Mouse (Mus musculus) liver, postnatal 0 days (tissue): Measurements from ENCODE around the gene Mgat3. TPM values are rescaled to one million over a fixed set of nuclear protein-coding genes. Genes with fewer than 3 reads are reported as not detected.

Experiments used
- ATAC-seq: fragments of 200-750 bp; cut with Nextera tagmentation; 2 replicates; pipeline ENCODE4 v1.8.0; 2017; ENCODE audit warnings: mild to moderate bottlenecking, moderate library complexity
- DNase-seq: peaks from one replicate; pipeline ENCODE4 v3.0.0-alpha.2; 2016
- H3K27ac ChIP-seq: fragments of 300-500 bp; sonication (generic); 2 replicates; pipeline ENCODE4 v1.5.1; 2014; ENCODE audit warnings: antibody characterized with exemption, moderate library complexity, mild to moderate bottlenecking, low read depth
- H3K27me3 ChIP-seq: fragments of 300-500 bp; sonication (generic); 2 replicates; pipeline ENCODE4 v1.6.1; 2014; ENCODE audit warnings: low read length, control low read depth, mixed read lengths; ENCODE audit not compliant: insufficient read depth
- H3K36me3 ChIP-seq: fragments of 300-500 bp; sonication (generic); replicated peaks from 2 replicates; pipeline ENCODE4 v1.6.1; 2014; ENCODE audit warnings: mild to moderate bottlenecking, control low read depth, low read length, moderate library complexity, mixed read lengths; ENCODE audit not compliant: insufficient read depth
- H3K4me1 ChIP-seq: fragments of 300-500 bp; sonication (generic); 2 replicates; pipeline ENCODE4 v1.6.1; 2014; ENCODE audit warnings: antibody characterized with exemption, mild to moderate bottlenecking, control low read depth; ENCODE audit not compliant: insufficient read depth
- H3K4me2 ChIP-seq: fragments of 300-500 bp; sonication (generic); 2 replicates; pipeline ENCODE4 v1.6.1; 2014; ENCODE audit warnings: low read depth, mild to moderate bottlenecking, low read length, moderate library complexity, mixed read lengths
- H3K4me3 ChIP-seq: fragments of 300-500 bp; sonication (generic); 2 replicates; pipeline ENCODE4 v1.5.1; 2014; ENCODE audit warnings: low read depth, low read length
- H3K9ac ChIP-seq: fragments of 300-500 bp; sonication (generic); replicated peaks from 2 replicates; pipeline ENCODE4 v1.6.1; 2014; ENCODE audit warnings: mild to moderate bottlenecking, moderate library complexity
- H3K9me3 ChIP-seq: fragments of 300-500 bp; sonication (generic); 2 replicates; pipeline ENCODE4 v1.6.1; 2016; ENCODE audit warnings: mild to moderate bottlenecking, control low read depth, low read length, mixed read lengths
- CTCF ChIP-seq: sonication (generic); IDR thresholded peaks from 2 replicates; pipeline ENCODE4 v1.5.1; 2016; ENCODE audit warnings: antibody characterized with exemption, low read depth
- EP300 ChIP-seq: IDR thresholded peaks from 2 replicates; pipeline ENCODE4 v1.6.1; 2016; ENCODE audit warnings: antibody characterized with exemption, low read depth, mild to moderate bottlenecking
- WGBS: fragments of 180-500 bp; shearing (Covaris S2); extraction: QIAGEN DNeasy Blood & Tissue Kit; methylation state at CpG from one replicate; pipeline ENCODE4 v1.1.7; 2014; ENCODE audit not compliant: insufficient replicate concordance; 5-methylcytosine and 5-hydroxymethylcytosine counted together
- polyA plus RNA-seq: library from polyadenylated mRNA; unstranded; fragments of >200 nt; fragmentation: Nextera tagmentation; extraction: Ambion mirVana; gene quantifications from 2 replicates; pipeline ENCODE4 v1.2.1, GENCODE M21; 2015

Mgat3 gene
- polyA plus RNA-seq, 1 experiment from 2014 or later: 0.12 TPM

- DNase-seq (no peak), ATAC-seq (no peak)
- Histone ChIP-seq H3K36me3 (peaks cover 4% of the 10 kb centered on the region), H3K27me3 (no peaks in the 10 kb centered on the region), H3K4me2 (peak overlapping the region; percentile 83), H3K9ac (peak overlapping the region; percentile 93), H3K4me1 (peaks cover 61% of the 10 kb centered on the region), H3K27ac (peak overlapping the region; percentile 99), H3K4me3 (peak overlapping the region; percentile 94), H3K9me3 (no peaks in the 10 kb centered on the region)
- no peak for TF ChIP-seq EP300
- no peak for TF ChIP-seq CTCF
- WGBS: 71% methylated on average over 9 of the region's 9 CpGs
Measured at GRCm38 (mm10) chr15:80132452-80132851, 41.1 kb upstream of the Mgat3 start.

GRCm38 (mm10) chr15:80132993-80133586 is 40.4 kb upstream of the Mgat3 start, which contains the start of gene Tab1:
Tab1 (plus strand) TSS chr15:80133127.
- peak within 1 kb of the TSS; percentile 94 for H3K4me3 ChIP-seq
- no peaks in the 10 kb centered on the region for H3K27me3 ChIP-seq
- peaks cover 4% of the 10 kb centered on the region for H3K36me3 ChIP-seq
- no peaks in the 10 kb centered on the region for H3K9me3 ChIP-seq
- H3K9ac ChIP-seq: peak within 1 kb of the TSS; percentile 93
- H3K4me2 ChIP-seq: peak within 1 kb of the TSS; percentile 83
- peak within 1 kb of the TSS; percentile 99 for H3K27ac ChIP-seq
- DNase-seq (peak; percentile 94), ATAC-seq (peak; percentile 91)
- TF ChIP-seq CTCF: peak; percentile 85
- peak; percentile 67; the same call in 1 of the 2 replicates for TF ChIP-seq EP300
- WGBS: 0% methylated on average over 56 of the region's 59 CpGs
- peaks cover 66% of the 10 kb centered on the region for H3K4me1 ChIP-seq

- TF ChIP-seq CTCF (no peak), EP300 (0 out of 2 replicates have a peak, but pooled peaks have one; percentile 18)
- H3K27me3 ChIP-seq: no peaks in the 10 kb centered on the region
- peak; percentile 54 for DNase-seq
- no peaks in the 10 kb centered on the region for H3K9me3 ChIP-seq
- 3% methylated on average over 14 of the region's 14 CpGs for WGBS
- peaks cover 4% of the 10 kb centered on the region for H3K36me3 ChIP-seq
- H3K4me3 ChIP-seq: peak overlapping the region; percentile 94
- peak; percentile 18; the same call in 1 of the 2 replicates for ATAC-seq
- H3K9ac ChIP-seq: peak overlapping the region; percentile 93
- peak overlapping the region; percentile 99 for H3K27ac ChIP-seq
- peak overlapping the region; percentile 83 for H3K4me2 ChIP-seq
- H3K4me1 ChIP-seq: peaks cover 70% of the 10 kb centered on the region
Measured at GRCm38 (mm10) chr15:80133682-80134449, 39.7 kb upstream of the Mgat3 start.

- Histone ChIP-seq H3K27me3 (no peaks in the 10 kb centered on the region), H3K4me3 (peak overlapping the region; percentile 94), H3K36me3 (peaks cover 4% of the 10 kb centered on the region), H3K4me1 (peaks cover 69% of the 10 kb centered on the region), H3K9ac (peak overlapping the region; percentile 93), H3K9me3 (no peaks in the 10 kb centered on the region), H3K4me2 (peak overlapping the region; percentile 83), H3K27ac (peak overlapping the region; percentile 99)
- DNase-seq (no peak), ATAC-seq (no peak)
- WGBS: 30% methylated on average over 9 of the region's 9 CpGs
- TF ChIP-seq CTCF (no peak), EP300 (no peak)
Measured at GRCm38 (mm10) chr15:80134450-80134847, 39.1 kb upstream of the Mgat3 start.

- Histone ChIP-seq H3K4me3 (no peak overlapping the region), H3K4me2 (no peak overlapping the region), H3K36me3 (peaks cover 5% of the 10 kb centered on the region), H3K9me3 (no peaks in the 10 kb centered on the region), H3K27ac (no peak overlapping the region), H3K9ac (no peak overlapping the region), H3K27me3 (no peaks in the 10 kb centered on the region), H3K4me1 (peaks cover 60% of the 10 kb centered on the region)
- no peak for ATAC-seq
- no peak for DNase-seq
- WGBS: 73% methylated on average over 2 of the region's 2 CpGs
- TF ChIP-seq EP300 (no peak), CTCF (no peak)
Measured at GRCm38 (mm10) chr15:80135499-80135898, 38.0 kb upstream of the Mgat3 start.

- Histone ChIP-seq H3K4me1 (peaks cover 48% of the 10 kb centered on the region), H3K27ac (no peak overlapping the region), H3K27me3 (no peaks in the 10 kb centered on the region), H3K36me3 (peaks cover 14% of the 10 kb centered on the region), H3K9ac (no peak overlapping the region), H3K9me3 (no peaks in the 10 kb centered on the region), H3K4me2 (no peak overlapping the region), H3K4me3 (no peak overlapping the region)
- ATAC-seq: no peak
- DNase-seq: no peak
- TF ChIP-seq EP300 (no peak), CTCF (no peak)
- 79% methylated on average over 3 of the region's 3 CpGs for WGBS
Measured at GRCm38 (mm10) chr15:80136645-80137044, 36.9 kb upstream of the Mgat3 start.
